Mouse (Mus musculus) bone marrow, adult 2 months (tissue): ENCODE measurements around the gene Farp1.

Experiments used
- CTCF ChIP-seq: fragments of 200-500 bp; IDR thresholded peaks from 2 replicates; pipeline ENCODE4 v1.5.1; 2011; ENCODE audit warnings: low read length, control low read depth; ENCODE audit not compliant: control insufficient read depth, insufficient read depth
- POLR2A ChIP-seq: fragments of 200-500 bp; IDR thresholded peaks from 2 replicates; pipeline ENCODE4 v1.6.1; 2011; ENCODE audit warnings: low read depth, mild to moderate bottlenecking, control low read depth, low read length, borderline replicate concordance; ENCODE audit not compliant: control insufficient read depth

DNA sequence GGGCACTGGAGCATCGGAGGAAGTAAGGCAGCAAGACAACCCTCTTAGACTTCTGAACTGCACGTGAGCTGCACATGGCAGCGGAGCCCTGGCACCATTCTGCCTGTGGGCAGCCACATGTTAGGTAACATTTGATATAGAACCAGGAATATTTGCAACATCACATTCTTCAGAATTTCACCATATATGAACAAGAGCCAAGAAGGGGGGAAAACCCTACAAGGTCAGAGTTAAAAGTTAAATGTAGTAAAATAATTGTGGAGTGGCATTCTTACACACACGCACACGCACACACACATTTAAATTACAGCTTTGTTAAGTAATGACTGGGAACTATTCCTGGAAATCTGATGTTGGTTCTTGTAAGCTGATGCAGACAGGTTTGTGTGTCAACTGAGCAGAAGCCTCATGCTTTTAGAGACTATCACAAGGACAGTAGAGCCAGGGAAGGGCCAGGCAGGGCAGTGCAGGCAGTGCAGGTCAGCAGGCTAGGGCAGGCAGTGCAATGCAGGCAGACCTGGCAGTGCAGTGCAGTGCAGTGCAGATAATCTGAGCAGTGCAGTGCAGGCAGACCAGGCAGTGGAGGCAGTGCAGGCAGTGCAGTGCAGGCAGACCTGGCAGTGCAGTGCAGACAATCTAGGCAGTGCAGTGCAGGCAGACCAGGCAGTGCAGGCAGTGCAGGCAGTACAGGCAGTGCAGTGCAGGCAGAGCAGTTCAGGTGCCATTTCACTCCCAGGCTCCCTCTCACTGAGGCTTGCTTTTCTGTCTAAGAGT lies 38.3 kb downstream of the Farp1 start:
- no peak for TF ChIP-seq CTCF
- TF ChIP-seq POLR2A: no peak
